In genomic region chr2:33215700-33216509, GRCm38 (mm10) we compare ENCODE assay signal across 8 mouse cellular contexts. TPM values are rescaled to one million over a fixed set of nuclear protein-coding genes. Genes with fewer than 3 reads are reported as not detected.
DNase-seq lines count a peak whose midpoint lies in the region; ATAC-seq and TF ChIP-seq lines count a peak whose summit lies in the region.

Gene Angptl2, plus strand, starts transcription at chr2:33216069.

- ATAC-seq in Patski: peak; percentile 68
- peak; percentile 97 for ATAC-seq in hindbrain, embryonic 11.5 days (ENCODE audit: low FRiP score)
- peak; percentile 96 for ATAC-seq in lung, embryonic 15.5 days (ENCODE audit: borderline replicate concordance, extremely low read depth, low FRiP score, low TSS enrichment)

- H3K9ac ChIP-seq in hindbrain, embryonic 11.5 days (ENCODE audit: low read depth, low read length): peak within 1 kb of the TSS; percentile 71
- H3K9ac ChIP-seq in lung, embryonic 15.5 days: peak within 1 kb of the TSS; percentile 51

- POLR2A ChIA-PET in Patski (lab: Charles Lee): interaction anchor here (1.3 to 2.0 kb wide), 2 partner anchors 9 to 46 kb away, joined by 4 to 6 read pairs; no protein-coding TSS in a partner anchor

- H3K4me2 ChIP-seq in hindbrain, embryonic 11.5 days (replicated peaks; ENCODE audit: low read depth, low read length): peak within 1 kb of the TSS; percentile 85
- peak within 1 kb of the TSS; percentile 71 for H3K4me2 ChIP-seq in lung, embryonic 15.5 days

- H3K9me3 ChIP-seq in hindbrain, embryonic 11.5 days (ENCODE audit: control insufficient read depth, low read length): no peaks in the 10 kb centered on the region
- H3K9me3 ChIP-seq in lung, embryonic 15.5 days: no peaks in the 10 kb centered on the region

- peak within 1 kb of the TSS; percentile 90 for H3K27ac ChIP-seq in hindbrain, embryonic 11.5 days (ENCODE audit: low read depth, low read length)
- peak within 1 kb of the TSS; percentile 83 for H3K27ac ChIP-seq in lung, embryonic 15.5 days

- DNase-seq in Patski (ENCODE audit: low read depth, low spot score): no peak
- peak; percentile 85 for DNase-seq in cerebellum, adult 9-11 months
- DNase-seq in frontal cortex, postnatal 14 days (ENCODE audit: low spot score in 2 of 2): peak; percentile 55 to 65
- peak; percentile 92 for DNase-seq in hindbrain, embryonic 11.5 days (ENCODE audit: low spot score)
- peak; percentile 39 for DNase-seq in layer of hippocampus, adult 9-10 months (ENCODE audit: low spot score)
- peak; percentile 73 for DNase-seq in ovary, postnatal 10 days (ENCODE audit: low spot score)
- peak; percentile 89 to 96 for DNase-seq in thymus, postnatal 36 days

- H3K4me1 ChIP-seq in hindbrain, embryonic 11.5 days (replicated peaks; ENCODE audit: control insufficient read depth, insufficient read depth, low read length): peaks cover 6% of the 10 kb centered on the region
- H3K4me1 ChIP-seq in lung, embryonic 15.5 days: peaks cover 45% of the 10 kb centered on the region

- CTCF ChIA-PET in Patski (lab: Charles Lee): interaction anchor here (1.2 to 1.4 kb wide), 2 partner anchors 61 to 133 kb away, joined by 4 to 6 read pairs; no protein-coding TSS in a partner anchor

- no peaks in the 10 kb centered on the region for H3K36me3 ChIP-seq in hindbrain, embryonic 11.5 days (ENCODE audit: control insufficient read depth, insufficient read depth, low read length)
- no peaks in the 10 kb centered on the region for H3K36me3 ChIP-seq in lung, embryonic 15.5 days

- TF ChIP-seq CTCF in Patski (IDR thresholded peaks at IDR 0.05): no peak

- in situ Hi-C loops in Patski (cut with MboI; ENCODE audit: low pct_unique_long_range_greater_than_20kb): no loop called here

- no peaks in the 10 kb centered on the region for H3K27me3 ChIP-seq in Patski
- H3K27me3 ChIP-seq in hindbrain, embryonic 11.5 days (ENCODE audit: control insufficient read depth, insufficient read depth, low read length): no peaks in the 10 kb centered on the region
- H3K27me3 ChIP-seq in lung, embryonic 15.5 days: no peaks in the 10 kb centered on the region

- whole genome bisulfite sequencing in hindbrain, embryonic 11.5 days: 2% methylated on average over 22 of the region's 22 CpGs
- WGBS in lung, embryonic 15.5 days: 1% methylated on average over 22 of the region's 22 CpGs

- H3K4me3 ChIP-seq in hindbrain, embryonic 11.5 days (ENCODE audit: low read depth, low read length): peak within 1 kb of the TSS; percentile 56
- peak within 1 kb of the TSS; percentile 52 for H3K4me3 ChIP-seq in lung, embryonic 15.5 days

RNA-seq across cellular contexts. Expression of gene Angptl2, which starts in this region (rescaled TPM):
- 16.2 TPM for polyA plus RNA-seq in Patski (2021)
- 19.9 and 21.3 TPM in 2 replicates for polyA plus RNA-seq in hindbrain, embryonic 11.5 days (2014; fragmentation: Nextera tagmentation; extraction: Ambion mirVana)
- polyA plus RNA-seq in lung, embryonic 15.5 days (2015; fragmentation: Nextera tagmentation; extraction: Ambion mirVana): 32.2 and 34.1 TPM in 2 replicates
